Mouse (Mus musculus) bone marrow macrophage, adult 2 months (primary cell): ENCODE measurements at regions not wholly inside any gene's neighbourhood (a gene's known extent, or its start where the extent isn't known, plus 50 kb on each side); places are given as distances from the start of the nearest gene placed in this dataset.

Experiments used
- H3K27ac ChIP-seq: 2 replicates; pipeline ENCODE4 v1.5.1; 2012; ENCODE audit warnings: low read depth, low read length; ENCODE audit not compliant: insufficient read depth
- H3K4me1 ChIP-seq: 2 replicates; pipeline ENCODE4 v1.6.1; 2012; ENCODE audit warnings: low read length; ENCODE audit not compliant: control insufficient read depth, insufficient read depth
- H3K4me3 ChIP-seq: 2 replicates; pipeline ENCODE4 v1.5.1; 2012; ENCODE audit warnings: mild to moderate bottlenecking, low read length, moderate library complexity; ENCODE audit not compliant: insufficient read depth
- CTCF ChIP-seq: IDR thresholded peaks from 2 replicates; pipeline ENCODE4 v1.5.1; 2012; ENCODE audit warnings: low read depth, mild to moderate bottlenecking, low read length, moderate library complexity
- POLR2A ChIP-seq: IDR thresholded peaks from 2 replicates; pipeline ENCODE4 v1.6.1; 2012; ENCODE audit warnings: mild to moderate bottlenecking, low read depth, low read length, borderline replicate concordance

GRCm38 (mm10) chr13:52778848-52779247 is 150.6 kb downstream of the Auh start:
- no peaks in the 10 kb centered on the region for H3K4me1 ChIP-seq
- no peak overlapping the region for H3K4me3 ChIP-seq
- no peak overlapping the region for H3K27ac ChIP-seq
- TF ChIP-seq CTCF, result no peak
- TF ChIP-seq POLR2A, result no peak
